Mouse (Mus musculus) cerebellum, postnatal 14 days (tissue): ENCODE results near the gene Nlrc5.

Source experiments
- DNase-seq, 2 experiments: peaks; one replicate each; pipeline ENCODE4 v3.0.0; 2021; ENCODE audit warnings: mixed read lengths in 2 of 2

Nlrc5 gene

GRCm38 (mm10) chr8:94569419-94569818, 135.3 kb downstream of the Nlrc5 start:
- DNase-seq = no peak

GRCm38 (mm10) chr8:94571896-94572295, 137.7 kb downstream of the Nlrc5 start:
- peak in 1 of 2 experiments; percentile 26 for DNase-seq

- DNase-seq = peak; percentile 96 to 97
Measured at GRCm38 (mm10) chr8:94574159-94574907, 140.2 kb downstream of the Nlrc5 start.

- peak in 1 of 2 experiments; percentile 18 for DNase-seq
Measured at GRCm38 (mm10) chr8:94575148-94575547, 141.0 kb downstream of the Nlrc5 start.
